Mouse (Mus musculus) heart, embryonic 14.5 days (tissue): ENCODE measurements around the gene Nek3. TPM values are rescaled to one million over a fixed set of nuclear protein-coding genes. Genes with fewer than 3 reads are reported as not detected.

Source experiments
- ATAC-seq: fragments of 200-750 bp; cut with Nextera tagmentation; 2 replicates; pipeline ENCODE4 v1.8.0; 2017; ENCODE audit warnings: low read depth, moderate TSS enrichment; ENCODE audit not compliant: insufficient number of reproducible peaks, insufficient read depth, low FRiP score
- H3K27ac ChIP-seq, 2 experiments: fragments of 200-500 bp in 1 of 2; fragments of 300-500 bp in 1 of 2; sonication (generic) in 1 of 2; replicated peaks in 1 of 2; 2 replicates each; pipeline ENCODE4 v1.5.1; 2012 to 2014; ENCODE audit warnings: low read depth in 2 of 2, low read length in 2 of 2, control low read depth in 1 of 2, mild to moderate bottlenecking in 1 of 2, mixed read lengths in 1 of 2; ENCODE audit not compliant: control insufficient read depth in 1 of 2, insufficient read depth in 1 of 2
- H3K27me3 ChIP-seq: fragments of 300-500 bp; sonication (generic); 2 replicates; pipeline ENCODE4 v1.6.1; 2014; ENCODE audit warnings: mild to moderate bottlenecking, low read length, control low read depth; ENCODE audit not compliant: control insufficient read depth, insufficient read depth
- H3K36me3 ChIP-seq: fragments of 300-500 bp; sonication (generic); 2 replicates; pipeline ENCODE4 v1.6.1; 2014; ENCODE audit warnings: mild to moderate bottlenecking, control low read depth, low read length, mixed read lengths; ENCODE audit not compliant: control insufficient read depth, insufficient read depth
- H3K4me1 ChIP-seq, 2 experiments: fragments of 200-500 bp in 1 of 2; fragments of 300-500 bp in 1 of 2; sonication (generic) in 1 of 2; 2 replicates each; pipeline ENCODE4 v1.6.1; 2012 to 2014; ENCODE audit warnings: low read length in 2 of 2, control low read depth in 1 of 2, mixed read lengths in 1 of 2; ENCODE audit not compliant: control insufficient read depth in 2 of 2, insufficient read depth in 2 of 2
- H3K4me2 ChIP-seq: fragments of 300-500 bp; sonication (generic); 2 replicates; pipeline ENCODE4 v1.6.1; 2014; ENCODE audit warnings: mild to moderate bottlenecking, low read length
- H3K4me3 ChIP-seq, 2 experiments: fragments of 200-500 bp in 1 of 2; fragments of 300-500 bp in 1 of 2; sonication (generic) in 1 of 2; 2 replicates each; pipeline ENCODE4 v1.5.1; 2012 to 2014; ENCODE audit warnings: low read length in 2 of 2, mild to moderate bottlenecking in 2 of 2, control low read depth in 1 of 2, low read depth in 1 of 2, moderate library complexity in 1 of 2; ENCODE audit not compliant: control insufficient read depth in 1 of 2, insufficient read depth in 1 of 2
- H3K9ac ChIP-seq: fragments of 300-500 bp; sonication (generic); 2 replicates; pipeline ENCODE4 v1.6.1; 2014; ENCODE audit warnings: mild to moderate bottlenecking, low read length
- H3K9me3 ChIP-seq: fragments of 300-500 bp; sonication (generic); 2 replicates; pipeline ENCODE4 v1.6.1; 2016; ENCODE audit warnings: low read length, control low read depth; ENCODE audit not compliant: control insufficient read depth
- WGBS: fragments of 180-500 bp; shearing (Covaris S2); extraction: QIAGEN DNeasy Blood & Tissue Kit; methylation state at CpG from one replicate; pipeline ENCODE4 v1.1.7; 2014; 5-methylcytosine and 5-hydroxymethylcytosine counted together
- polyA plus RNA-seq: library from polyadenylated mRNA; unstranded; fragments of >200 nt; fragmentation: Nextera tagmentation; extraction: Ambion mirVana; gene quantifications from 2 replicates; pipeline ENCODE4 v1.2.1, GENCODE M21; 2014

Nek3 gene
- polyA plus RNA-seq, 1 experiment from 2014 or later: 5.1 TPM

GRCm38 (mm10) chr8:22192660-22193431, 26.6 kb upstream of the Nek3 start, which contains the start of gene Vps36:
TSS of gene Vps36 (plus strand) at chr8:22192809.
- H3K4me2 ChIP-seq: peak within 1 kb of the TSS; percentile 72
- under 1% methylated on average over 73 of the region's 73 CpGs for WGBS
- H3K4me3 ChIP-seq: peak within 1 kb of the TSS; percentile 81 to 82
- H3K4me1 ChIP-seq: peaks cover 2 to 6% of the 10 kb centered on the region in 2 experiments; a peak in 3 of 4 replicates
- no peaks in the 10 kb centered on the region for H3K36me3 ChIP-seq
- peak; percentile 90 for ATAC-seq
- H3K27ac ChIP-seq: peak within 1 kb of the TSS; percentile 96 to 98
- H3K9me3 ChIP-seq: no peaks in the 10 kb centered on the region
- H3K9ac ChIP-seq: peak within 1 kb of the TSS; percentile 94
- H3K27me3 ChIP-seq: no peaks in the 10 kb centered on the region

- peak; percentile 92 for ATAC-seq
- Histone ChIP-seq H3K9ac (peak within 1 kb of the TSS; percentile 79), H3K4me2 (peak within 1 kb of the TSS; percentile 82), H3K36me3 (no peaks in the 10 kb centered on the region), H3K27ac (peak within 1 kb of the TSS; percentile 77 to 91), H3K27me3 (no peaks in the 10 kb centered on the region), H3K4me1 (peaks cover 2 to 14% of the 10 kb centered on the region in 2 experiments), H3K9me3 (no peaks in the 10 kb centered on the region), H3K4me3 (peak within 1 kb of the TSS; percentile 77 to 100)
- 4% methylated on average over 63 of the region's 63 CpGs for WGBS
Observed at GRCm38 (mm10) chr8:22185431-22186397, 19.5 kb upstream of the Nek3 start, which contains the start of gene Ckap2. TSS of gene Ckap2 (minus strand) at chr8:22185819.

GRCm38 (mm10) chr8:22184884-22185283, 18.6 kb upstream of the Nek3 start:
- Histone ChIP-seq H3K4me2 (peak overlapping the region; percentile 82), H3K4me3 (peak overlapping the region; percentile 77 to 100), H3K4me1 (peaks cover 2 to 18% of the 10 kb centered on the region in 2 experiments), H3K36me3 (no peaks in the 10 kb centered on the region), H3K9ac (peak overlapping the region; percentile 79), H3K9me3 (no peaks in the 10 kb centered on the region), H3K27ac (peak overlapping the region in 1 of 2 experiments; percentile 77; a peak in 2 of 4 replicates), H3K27me3 (no peaks in the 10 kb centered on the region)
- 0% methylated on average over 3 of the region's 3 CpGs for WGBS
- ATAC-seq: 0 out of 2 replicates have a peak, but pooled peaks have one; percentile 7

- WGBS: 96% methylated on average over 7 of the region's 7 CpGs
Observed at GRCm38 (mm10) chr8:22175966-22176365, 9.7 kb upstream of the Nek3 start.

GRCm38 (mm10) chr8:22169167-22169566, 2.9 kb upstream of the Nek3 start:
- 92% methylated on average over 5 of the region's 5 CpGs for WGBS
- no peak for ATAC-seq
- Histone ChIP-seq H3K9ac (no peak overlapping the region), H3K36me3 (peaks cover 57% of the 10 kb centered on the region), H3K27me3 (no peaks in the 10 kb centered on the region), H3K4me3 (no peak overlapping the region), H3K4me1 (peaks cover 0 to 9% of the 10 kb centered on the region in 2 experiments; a peak in 2 of 4 replicates), H3K9me3 (no peaks in the 10 kb centered on the region), H3K4me2 (no peak overlapping the region), H3K27ac (no peak overlapping the region)

More at GRCm38 (mm10) chr8:22175966-22176365, 9.7 kb upstream of the Nek3 start:
- peaks cover 61% of the 10 kb centered on the region for H3K36me3 ChIP-seq
- H3K27ac ChIP-seq: no peak overlapping the region
- H3K4me2 ChIP-seq: no peak overlapping the region
- peaks cover 0 to 4% of the 10 kb centered on the region in 2 experiments; a peak in 2 of 4 replicates for H3K4me1 ChIP-seq
- peaks cover 6% of the 10 kb centered on the region; the same call in 1 of the 2 replicates for H3K9me3 ChIP-seq
- no peak for ATAC-seq
- H3K9ac ChIP-seq: no peak overlapping the region
- H3K27me3 ChIP-seq: no peaks in the 10 kb centered on the region
- H3K4me3 ChIP-seq: no peak overlapping the region

- WGBS: 53% methylated on average over 10 of the region's 10 CpGs
- Histone ChIP-seq H3K36me3 (peaks cover 39% of the 10 kb centered on the region), H3K4me2 (peak overlapping the region; percentile 73), H3K27me3 (no peaks in the 10 kb centered on the region), H3K27ac (peak overlapping the region in 1 of 2 experiments; percentile 58; a peak in 2 of 4 replicates), H3K9me3 (no peaks in the 10 kb centered on the region), H3K4me1 (peaks cover 0 to 9% of the 10 kb centered on the region in 2 experiments; a peak in 2 of 4 replicates), H3K4me3 (peak overlapping the region; percentile 51 to 58), H3K9ac (peak overlapping the region; percentile 74)
- no peak for ATAC-seq
Observed at GRCm38 (mm10) chr8:22165251-22166079, 770 bp downstream of the Nek3 start.
